Mouse (Mus musculus): ENCODE results near the gene Gas7.

GRCm38 (mm10) chr11:67681871-67682270, 226.6 kb downstream of the Gas7 start:
- no peak for TF ChIP-seq CTCF (IDR thresholded peaks at IDR 0.05)
- no peak for TF ChIP-seq EP300 (IDR thresholded peaks at IDR 0.05)

Data from lung, postnatal 0 days (tissue).